Mouse (Mus musculus): Measurements from ENCODE around the gene Ube2l6. TPM values are rescaled to one million over a fixed set of nuclear protein-coding genes. Genes with fewer than 3 reads are reported as not detected.

Ube2l6 gene
- total and polyA plus RNA-seq, 3 experiments: 2.0 to 8.5 (median 4.1) TPM

DNA sequence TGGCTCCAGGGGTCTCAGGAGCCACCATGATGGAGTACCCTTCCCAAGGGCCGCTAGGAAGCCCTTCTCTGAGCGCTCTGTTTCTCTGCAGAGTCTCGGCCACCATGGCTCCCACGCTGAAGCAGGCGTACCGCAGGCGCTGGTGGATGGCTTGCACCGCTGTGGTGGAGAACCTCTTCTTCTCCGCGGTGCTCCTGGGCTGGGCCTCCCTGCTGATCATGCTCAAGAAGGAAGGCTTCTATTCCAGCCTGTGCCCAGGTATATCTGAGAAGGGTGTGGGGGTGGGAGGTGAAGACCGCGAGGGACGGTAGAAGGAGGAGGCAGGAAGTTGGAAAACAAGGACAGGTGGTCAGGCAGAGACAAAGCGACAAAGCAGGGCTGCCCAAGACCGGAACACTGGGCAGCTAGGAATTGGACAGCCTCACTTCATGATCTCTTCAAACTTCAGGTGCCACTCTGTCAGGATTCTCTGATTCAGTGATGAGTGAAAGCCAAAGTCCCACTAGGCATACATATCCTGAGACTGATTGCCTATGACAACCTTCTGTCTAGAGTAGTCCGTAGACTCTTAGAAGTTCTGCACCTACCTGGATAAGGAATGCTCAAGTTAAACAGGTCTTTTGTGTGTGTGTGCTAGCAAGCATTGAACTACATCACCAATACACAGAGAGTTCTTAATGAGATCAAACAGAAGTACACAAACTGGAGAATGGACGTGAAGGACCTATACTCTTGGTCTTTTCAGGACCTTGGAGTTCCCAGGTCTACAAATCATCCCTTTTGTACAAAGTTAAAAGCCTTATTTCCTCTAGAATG is 42.3 kb downstream of the Ube2l6 start:
- H3K9me3 ChIP-seq (replicated peaks; ENCODE audit: low read length): peaks cover 7% of the 10 kb centered on the region
- in situ Hi-C loops (cut with MboI; ENCODE audit: low pct_ligation_motif_present, low pct_unique_long_range_greater_than_20kb, low sequenced_read_pairs): no loop called here
- H3K4me3 ChIP-seq (replicated peaks in 1 of 3; ENCODE audit: low read depth in 2 of 3, low read length in 2 of 3, poor library complexity in 1 of 3): peak overlapping the region in 1 of 3 experiments; percentile 56
- no peaks in the 10 kb centered on the region for H3K36me3 ChIP-seq (replicated peaks in 1 of 2; ENCODE audit: control insufficient read depth in 1 of 2, insufficient read depth in 1 of 2, low read length in 1 of 2)
- dilution Hi-C loops (cut with MboI; ENCODE audit: extremely low pct_ligation_motif_present, extremely low pct_unique_long_range_greater_than_20kb, low sequenced_read_pairs): no loop called here
- peak overlapping the region; percentile 18; the same call in 1 of the 2 replicates for H3K9ac ChIP-seq (ENCODE audit: insufficient read depth, low read depth)
- H3K4me1 ChIP-seq (ENCODE audit: control insufficient read depth in 1 of 2, insufficient read depth in 2 of 2): peaks cover 18 to 30% of the 10 kb centered on the region in 2 experiments
- H3K27ac ChIP-seq (ENCODE audit: insufficient read depth, low read depth): no peak overlapping the region
- no peaks in the 10 kb centered on the region for H3K27me3 ChIP-seq (replicated peaks)
- no peak for DNase-seq (ENCODE audit: extremely low read depth)
- H3K79me2 ChIP-seq (replicated peaks; ENCODE audit: control insufficient read depth, extremely low read depth, insufficient read depth, poor library complexity, severe bottlenecking): no peaks in the 10 kb centered on the region
- peak overlapping the region; percentile 46 for H3K4me2 ChIP-seq (ENCODE audit: insufficient read depth, low read depth, poor library complexity, severe bottlenecking)
- TF ChIP-seq EP300 (IDR thresholded peaks at IDR 0.05; ENCODE audit: low read length) (no peak), ELF1 (IDR thresholded peaks at IDR 0.05; ENCODE audit: low read depth, low read length) (no peak), MAZ (IDR thresholded peaks at IDR 0.05; ENCODE audit: low read depth, low read length) (no peak), GABPA (IDR thresholded peaks at IDR 0.05; ENCODE audit: insufficient replicate concordance, low read depth, low read length) (no peak), KAT2A (IDR thresholded peaks at IDR 0.05; ENCODE audit: insufficient replicate concordance, low read length) (no peak), SMC3 (IDR thresholded peaks at IDR 0.05; ENCODE audit: low read depth, low read length) (no peak)

DNA sequence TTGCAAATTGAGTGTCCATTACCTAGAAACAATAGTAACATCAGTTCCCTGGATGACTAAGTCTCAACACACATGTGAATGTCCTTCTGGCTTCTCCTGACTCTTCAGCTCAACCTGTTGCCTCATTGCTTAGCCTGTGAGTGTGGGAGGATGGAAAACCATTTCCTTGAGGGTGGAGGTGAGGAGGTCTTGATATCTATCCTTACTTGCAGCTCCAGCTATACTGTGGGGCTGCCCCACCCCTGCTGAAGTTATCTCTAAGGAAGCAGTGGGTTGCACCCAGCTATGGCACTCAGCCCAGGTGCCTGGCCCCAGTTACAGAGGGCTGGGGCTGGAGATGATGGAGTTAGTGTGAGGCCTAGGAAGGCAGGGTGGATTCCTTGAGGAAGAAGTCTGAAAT is 43.3 kb downstream of the Ube2l6 start:
- in situ Hi-C loops (cut with MboI; ENCODE audit: low pct_ligation_motif_present, low pct_unique_long_range_greater_than_20kb, low sequenced_read_pairs) (no loop called here), dilution Hi-C loops (cut with MboI; ENCODE audit: extremely low pct_ligation_motif_present, extremely low pct_unique_long_range_greater_than_20kb, low sequenced_read_pairs) (no loop called here)
- Histone ChIP-seq H3K36me3 (replicated peaks in 1 of 2; ENCODE audit: control insufficient read depth in 1 of 2, insufficient read depth in 1 of 2, low read length in 1 of 2) (no peaks in the 10 kb centered on the region), H3K79me2 (replicated peaks; ENCODE audit: control insufficient read depth, extremely low read depth, insufficient read depth, poor library complexity, severe bottlenecking) (no peaks in the 10 kb centered on the region), H3K9ac (ENCODE audit: insufficient read depth, low read depth) (no peak overlapping the region), H3K27me3 (replicated peaks) (no peaks in the 10 kb centered on the region), H3K4me3 (replicated peaks in 1 of 3; ENCODE audit: low read depth in 2 of 3, low read length in 2 of 3, poor library complexity in 1 of 3) (no peak overlapping the region), H3K4me1 (ENCODE audit: control insufficient read depth in 1 of 2, insufficient read depth in 2 of 2) (peaks cover 15 to 23% of the 10 kb centered on the region in 2 experiments), H3K27ac (ENCODE audit: insufficient read depth, low read depth) (no peak overlapping the region), H3K9me3 (replicated peaks; ENCODE audit: low read length) (peaks cover 7% of the 10 kb centered on the region), H3K4me2 (ENCODE audit: insufficient read depth, low read depth, poor library complexity, severe bottlenecking) (no peak overlapping the region)
- DNase-seq (ENCODE audit: extremely low read depth): no peak
- TF ChIP-seq JUN (IDR thresholded peaks at IDR 0.05; ENCODE audit: insufficient read depth, low read depth, low read length): no peak
- TF ChIP-seq PAX5 (IDR thresholded peaks at IDR 0.05; ENCODE audit: low read length): no peak
- TF ChIP-seq ZMIZ1 (IDR thresholded peaks at IDR 0.05; ENCODE audit: low read depth, low read length): no peak
- no peak for TF ChIP-seq POLR2AphosphoS2 (IDR thresholded peaks at IDR 0.05; ENCODE audit: low read depth, low read length)
- TF ChIP-seq ZKSCAN1 (IDR thresholded peaks at IDR 0.05; ENCODE audit: borderline replicate concordance, low read depth, low read length): no peak
- TF ChIP-seq MXI1 (IDR thresholded peaks at IDR 0.05; ENCODE audit: low read depth, low read length): no peak
- TF ChIP-seq SMC3 (IDR thresholded peaks at IDR 0.05; ENCODE audit: low read depth, low read length): no peak
- TF ChIP-seq UBTF (IDR thresholded peaks at IDR 0.05; ENCODE audit: low read depth, low read length): no peak
- no peak for TF ChIP-seq MAFK (IDR thresholded peaks at IDR 0.05; ENCODE audit: insufficient replicate concordance, low read length)
- no peak for TF ChIP-seq USF2 (conservative IDR thresholded peaks at IDR 0.05; ENCODE audit: low read depth, low read length)
- TF ChIP-seq RAD21 (IDR thresholded peaks at IDR 0.05; ENCODE audit: low read depth, low read length): no peak
- TF ChIP-seq MAX (IDR thresholded peaks at IDR 0.05; ENCODE audit: low read length): no peak
- no peak for TF ChIP-seq EP300 (IDR thresholded peaks at IDR 0.05; ENCODE audit: low read length)
- TF ChIP-seq USF1 (IDR thresholded peaks at IDR 0.05; ENCODE audit: low read depth, low read length): no peak
- TF ChIP-seq CTCF (conservative IDR thresholded peaks at IDR 0.05 in 1 of 2, IDR thresholded peaks at IDR 0.05 in 1 of 2; ENCODE audit: low read depth in 2 of 2, low read length in 2 of 2): no peak

All from CH12.LX (cell line).